9 mouse cellular contexts compared by ENCODE assay signal in the genomic region with DNA sequence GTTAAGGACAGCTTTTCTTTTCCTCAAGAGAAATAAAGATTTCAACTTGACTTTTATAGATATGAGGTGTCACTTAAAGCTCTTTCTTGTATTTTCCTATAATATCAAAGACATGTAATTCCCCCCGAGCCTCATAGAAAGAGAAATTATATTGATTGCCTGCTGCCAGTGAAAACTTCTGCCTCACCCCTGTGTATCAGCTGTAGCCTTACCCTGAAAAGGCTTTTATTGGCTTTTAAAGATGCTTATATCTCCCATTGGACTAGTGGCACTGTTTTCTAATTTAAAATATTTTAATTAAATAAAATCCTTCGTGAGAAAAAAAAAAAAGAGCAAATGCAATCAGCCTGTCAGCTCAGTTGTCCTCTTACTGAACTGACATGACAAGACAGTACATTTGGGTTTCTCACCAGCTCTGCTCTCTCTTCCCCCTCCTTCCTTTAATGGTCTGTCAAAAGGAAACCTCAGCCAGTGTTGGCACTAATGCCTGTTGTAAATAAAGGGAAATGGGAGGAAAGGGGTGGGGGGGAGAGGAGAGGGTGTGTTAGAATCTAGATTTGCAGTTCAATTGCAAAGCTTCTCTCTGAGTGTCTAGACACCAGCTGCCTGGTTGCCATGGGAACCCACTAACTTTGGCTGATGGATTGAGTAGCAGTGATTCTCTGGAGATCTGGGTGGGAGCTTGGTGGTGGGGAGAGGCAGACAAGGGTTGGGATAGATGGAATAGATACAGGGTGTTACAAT.
DNase-seq lines count a peak whose midpoint lies in the region; ATAC-seq and TF ChIP-seq lines count a peak whose summit lies in the region.
"Had no signal": no experiment of that assay in that cellular context is flagged by ENCODE, and none has a peak within 500 bp of the region (broad histone marks: within the 10 kb centered on the region; RNA-seq: fewer than 3 reads in every experiment).

No protein-coding gene starts in this region.

- no peak overlapping the region for H3K4me3 ChIP-seq in kidney, postnatal 0 days (replicated peaks; ENCODE audit: low read depth, low read length)
- no peak overlapping the region for H3K4me3 ChIP-seq in kidney, embryonic 16.5 days (ENCODE audit: low read length)
- H3K4me3 ChIP-seq in gastrocnemius, adult 2 months = no peak overlapping the region
- no peak overlapping the region for H3K4me3 ChIP-seq in midbrain, embryonic 13.5 days (replicated peaks)

- no peaks in the 10 kb centered on the region for H3K4me1 ChIP-seq in kidney, postnatal 0 days (replicated peaks; ENCODE audit: insufficient read depth, low read length)
- H3K4me1 ChIP-seq in kidney, embryonic 16.5 days (ENCODE audit: insufficient read depth, low read length) = no peaks in the 10 kb centered on the region
- H3K4me1 ChIP-seq in midbrain, embryonic 13.5 days (replicated peaks) = peaks cover 22% of the 10 kb centered on the region

- no peak for TF ChIP-seq CTCF in kidney, postnatal 0 days (IDR thresholded peaks at IDR 0.05; ENCODE audit: low read depth)
- no peak for TF ChIP-seq CTCF in gastrocnemius, adult 2 months (IDR thresholded peaks at IDR 0.05)

- no peak overlapping the region for H3K4me2 ChIP-seq in kidney, postnatal 0 days (ENCODE audit: low read length)
- H3K4me2 ChIP-seq in kidney, embryonic 16.5 days (replicated peaks; ENCODE audit: low read depth, low read length) = no peak overlapping the region
- H3K4me2 ChIP-seq in midbrain, embryonic 13.5 days (replicated peaks) = no peak overlapping the region

- H3K9me3 ChIP-seq in kidney, postnatal 0 days (replicated peaks; ENCODE audit: low read length) = no peaks in the 10 kb centered on the region
- H3K9me3 ChIP-seq in kidney, embryonic 16.5 days (ENCODE audit: low read length) = no peaks in the 10 kb centered on the region
- H3K9me3 ChIP-seq in midbrain, embryonic 13.5 days = no peaks in the 10 kb centered on the region

- intact Hi-C loops in gastrocnemius, adult 2 months (cut with DNase I) = no loop called here

- H3K36me3 ChIP-seq in kidney, postnatal 0 days (ENCODE audit: insufficient read depth, low read length) = no peaks in the 10 kb centered on the region
- H3K36me3 ChIP-seq in kidney, embryonic 16.5 days (ENCODE audit: insufficient read depth, low read length) = no peaks in the 10 kb centered on the region
- no peaks in the 10 kb centered on the region for H3K36me3 ChIP-seq in midbrain, embryonic 13.5 days

- 43% methylated on average over 2 of the region's 2 CpGs for WGBS in kidney, postnatal 0 days
- 42% methylated on average over 2 of the region's 2 CpGs for WGBS in kidney, embryonic 16.5 days
- WGBS in midbrain, embryonic 13.5 days = 18% methylated on average over 2 of the region's 2 CpGs

- no peaks in the 10 kb centered on the region for H3K27me3 ChIP-seq in kidney, postnatal 0 days (ENCODE audit: insufficient read depth, low read length)
- H3K27me3 ChIP-seq in kidney, embryonic 16.5 days (ENCODE audit: insufficient read depth, low read length) = no peaks in the 10 kb centered on the region
- H3K27me3 ChIP-seq in midbrain, embryonic 13.5 days = no peaks in the 10 kb centered on the region
- H3K27me3 ChIP-seq: CH12.LX had no signal

- DNase-seq in kidney, postnatal 0 days (ENCODE audit: low spot score) = peak; percentile 38
- DNase-seq in gastrocnemius, adult 2 months = peak; percentile 30
- peak; percentile 31 to 50 for DNase-seq in left cerebral cortex, adult 18-20 months (ENCODE audit: low spot score in 2 of 2)
- DNase-seq in ovary, postnatal 14 days (ENCODE audit: low spot score) = no peak
- DNase-seq in spleen, postnatal 10 days (ENCODE audit: low spot score in 2 of 2) = no peak
- DNase-seq in thymus, postnatal 0 days (ENCODE audit: low spot score) = no peak

- H3K9ac ChIP-seq in kidney, postnatal 0 days (ENCODE audit: low read depth, low read length) = no peak overlapping the region
- H3K9ac ChIP-seq in kidney, embryonic 16.5 days (replicated peaks; ENCODE audit: low read length) = no peak overlapping the region
- H3K9ac ChIP-seq in midbrain, embryonic 13.5 days (replicated peaks) = no peak overlapping the region

- H3K27ac ChIP-seq in kidney, postnatal 0 days = no peak overlapping the region
- no peak overlapping the region for H3K27ac ChIP-seq in kidney, embryonic 16.5 days (ENCODE audit: low read length)
- H3K27ac ChIP-seq in gastrocnemius, adult 2 months = no peak overlapping the region
- H3K27ac ChIP-seq in midbrain, embryonic 13.5 days = peak overlapping the region; percentile 73

- no peak for ATAC-seq in kidney, postnatal 0 days (replicated peaks; ENCODE audit: low FRiP score, low read depth)
- no peak for ATAC-seq in kidney, embryonic 16.5 days (ENCODE audit: low FRiP score, low TSS enrichment)
- peak; percentile 95 for ATAC-seq in midbrain, embryonic 13.5 days

Comparison
In these comparisons a context has a peak if more than half of its experiments do, and no peak if none do; other contexts are left out.
1. DNase-seq: peak in kidney, postnatal 0 days (single experiment), gastrocnemius, adult 2 months (single experiment) and left cerebral cortex, adult 18-20 months (2 of 2); none in ovary, postnatal 14 days (single experiment), spleen, postnatal 10 days (0 of 2) and thymus, postnatal 0 days (single experiment).